Mouse (Mus musculus) bone marrow macrophage, adult 2 months (primary cell): ENCODE measurements around the gene Ell2.

Experiments used
- CTCF ChIP-seq: IDR thresholded peaks from 2 replicates; pipeline ENCODE4 v1.5.1; 2012; ENCODE audit warnings: low read depth, mild to moderate bottlenecking, low read length, moderate library complexity
- POLR2A ChIP-seq: IDR thresholded peaks from 2 replicates; pipeline ENCODE4 v1.6.1; 2012; ENCODE audit warnings: mild to moderate bottlenecking, low read depth, low read length, borderline replicate concordance

GRCm38 (mm10) chr13:75752216-75752938, 45.8 kb downstream of the Ell2 start:
- TF ChIP-seq POLR2A (no peak), CTCF (no peak)
